Mouse (Mus musculus) thymus, postnatal 0 days (tissue): ENCODE measurements around the gene Smg8. TPM values are rescaled to one million over a fixed set of nuclear protein-coding genes. Genes with fewer than 3 reads are reported as not detected.
"Not testable (repeated sequence)": the region's sequence is repeated elsewhere in the genome, so short reads cannot be mapped to it uniquely, and the experiment has no call there.

Experiments used
- DNase-seq: peaks from one replicate; pipeline ENCODE4 v3.0.0-alpha.2; 2015; ENCODE audit warnings: low spot score
- polyA plus RNA-seq: library from polyadenylated mRNA; unstranded; fragments of >200 nt; fragmentation: Nextera tagmentation; extraction: Ambion mirVana; gene quantifications from 2 replicates; pipeline ENCODE4 v1.2.1, GENCODE M21; 2015

Smg8 gene
- 17.1 and 17.9 TPM in 2 replicates for polyA plus RNA-seq

DNA sequence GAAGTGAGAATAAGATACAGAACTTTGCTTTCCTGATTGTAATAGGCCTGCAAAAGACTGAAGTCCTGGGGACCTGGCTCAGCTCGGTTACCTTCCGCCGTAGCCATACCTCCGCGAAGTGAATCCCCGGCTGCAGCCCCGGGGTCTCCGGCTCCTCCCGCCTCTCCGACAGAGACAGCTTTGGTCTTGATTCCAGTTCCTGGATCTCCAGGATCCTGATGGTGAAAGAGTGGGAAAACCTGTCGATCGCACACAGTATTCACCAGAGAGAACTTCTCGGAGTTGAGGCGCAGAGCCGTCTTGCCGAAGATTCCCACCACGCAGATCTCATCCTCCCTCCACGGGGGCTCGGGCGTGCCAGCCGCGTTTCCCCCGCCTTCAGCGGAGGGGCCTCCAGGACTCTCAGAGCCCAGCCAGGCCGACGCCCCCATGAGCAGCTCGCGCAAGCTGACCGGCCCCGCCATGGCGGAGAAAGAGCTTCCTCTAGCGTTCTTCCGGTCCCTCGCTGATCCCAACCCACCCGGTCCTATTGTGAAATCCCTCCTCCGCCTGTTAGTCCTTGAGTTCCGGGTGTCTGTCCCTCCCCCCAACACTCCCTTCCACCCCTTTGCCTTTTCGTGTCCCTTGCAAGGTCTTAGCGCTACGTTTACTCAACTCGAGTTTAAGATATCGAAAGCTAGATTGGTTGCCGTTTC, at the start of gene Smg8:
Gene Smg8, minus strand, starts transcription at position 485 of the 695 bp plus-strand sequence.
- peak; percentile 83 for DNase-seq

- no peak for DNase-seq
Measured at GRCm38 (mm10) chr11:87136233-87136632, 49.7 kb upstream of the Smg8 start.

GRCm38 (mm10) chr11:87126824-87127816, 40.5 kb upstream of the Smg8 start, which contains the start of gene Trim37:
Gene Trim37 (plus strand): TSS chr11:87127077.
- peak; percentile 92 for DNase-seq

GRCm38 (mm10) chr11:87126281-87126823, 39.8 kb upstream of the Smg8 start:
- no peak for DNase-seq

- DNase-seq, result no peak
Measured at GRCm38 (mm10) chr11:87125562-87125961, 39.0 kb upstream of the Smg8 start.

- DNase-seq, result no peak
Measured at GRCm38 (mm10) chr11:87121864-87122263, 35.3 kb upstream of the Smg8 start.

DNA sequence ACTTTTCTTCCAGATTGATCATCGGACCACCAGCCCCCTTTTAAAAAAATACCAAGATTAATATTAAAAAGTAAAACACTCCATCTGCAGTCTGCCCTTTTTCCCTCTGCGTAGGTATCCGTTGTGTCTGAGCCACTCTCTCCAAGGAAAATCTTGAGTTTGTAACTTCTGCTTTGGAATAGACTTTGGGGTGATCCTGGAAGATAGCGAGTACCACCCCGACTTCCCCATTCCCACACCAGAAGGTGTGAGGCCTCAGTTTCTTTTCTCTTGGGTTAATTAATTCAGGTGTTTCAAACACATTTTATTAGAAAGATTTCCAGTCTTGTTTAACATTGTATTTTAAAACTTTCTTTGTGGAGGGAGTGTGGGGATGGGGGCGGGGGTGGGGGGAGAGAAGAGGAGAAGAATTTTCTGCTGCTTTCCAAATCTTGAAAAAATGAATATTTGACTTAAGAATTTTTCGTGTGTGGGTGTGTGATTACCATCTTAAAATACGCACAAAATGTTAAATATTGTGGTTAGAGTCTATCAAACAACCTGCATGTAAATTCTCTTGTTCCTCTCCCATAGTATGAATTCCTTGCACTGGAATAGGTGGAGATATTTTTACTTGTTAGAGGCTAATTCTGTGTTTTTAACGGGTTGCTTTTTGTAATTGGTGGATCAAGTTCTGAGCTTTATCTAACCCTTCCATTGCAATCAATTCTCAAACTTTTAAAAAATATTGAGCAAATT, 23.8 kb upstream of the Smg8 start:
- DNase-seq, result no peak

GRCm38 (mm10) chr11:87109519-87110171, 23.1 kb upstream of the Smg8 start:
- DNase-seq, result no peak

GRCm38 (mm10) chr11:87108755-87109518, 22.4 kb upstream of the Smg8 start, which contains the start of gene Ska2:
Gene Ska2 (plus strand): TSS chr11:87109234.
- DNase-seq, result peak; percentile 99

GRCm38 (mm10) chr11:87108409-87108754, 21.8 kb upstream of the Smg8 start, which contains the start of gene Prr11:
Gene Prr11 (minus strand): TSS chr11:87108708.
- DNase-seq, result no peak

GRCm38 (mm10) chr11:87087142-87087541, 568 bp upstream of the Smg8 start:
- no peak for DNase-seq

GRCm38 (mm10) chr11:87085461-87085860, 1.1 kb downstream of the Smg8 start:
- no peak for DNase-seq

DNA sequence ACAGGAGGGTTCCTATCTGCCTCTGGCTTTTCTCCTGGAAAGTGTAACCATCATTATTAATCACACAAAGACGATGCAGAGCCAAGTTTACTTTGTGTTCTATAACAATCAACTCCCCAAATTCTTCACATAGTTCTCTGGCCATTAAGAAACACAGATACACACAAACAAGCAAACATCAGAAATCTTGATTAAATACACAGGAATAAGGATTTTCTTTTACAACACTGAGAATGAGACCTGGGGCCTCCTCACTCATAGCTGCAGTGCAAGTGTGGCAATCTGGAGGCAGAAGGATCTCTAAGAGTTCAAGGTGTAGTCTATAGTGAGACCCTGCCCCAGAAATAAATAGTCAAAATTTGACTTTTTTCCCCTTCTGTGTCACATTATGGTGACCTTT, 2.9 kb downstream of the Smg8 start:
- DNase-seq, result no peak

GRCm38 (mm10) chr11:87073866-87074440, 12.6 kb downstream of the Smg8 start, which contains the start of gene Gdpd1:
Gene Gdpd1 (minus strand): TSS chr11:87074062.
- peak; percentile 96 for DNase-seq

- DNase-seq, result peak; percentile 51
Measured at GRCm38 (mm10) chr11:87073343-87073865, 13.2 kb downstream of the Smg8 start.

DNA sequence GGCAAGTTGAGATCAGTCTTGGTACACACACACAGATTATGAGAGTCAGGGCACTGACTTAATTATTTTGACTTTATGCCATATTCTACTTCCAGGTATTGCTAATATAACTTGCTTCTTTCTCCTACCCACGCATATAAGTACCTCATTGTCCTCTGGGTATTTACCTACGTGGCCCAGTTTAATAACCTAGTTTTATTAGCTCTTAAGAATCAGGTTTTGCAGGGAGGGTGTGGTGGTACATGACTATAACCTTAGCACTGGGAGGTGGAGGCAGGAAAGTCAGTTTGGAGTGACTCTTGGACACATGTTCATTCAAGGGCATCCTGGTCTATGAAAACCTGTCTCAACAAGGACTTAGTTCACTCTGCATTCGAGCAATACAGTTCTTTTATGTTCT, 24.5 kb downstream of the Smg8 start:
- no peak for DNase-seq

GRCm38 (mm10) chr11:87060410-87060809, 26.2 kb downstream of the Smg8 start:
- no peak for DNase-seq

DNA sequence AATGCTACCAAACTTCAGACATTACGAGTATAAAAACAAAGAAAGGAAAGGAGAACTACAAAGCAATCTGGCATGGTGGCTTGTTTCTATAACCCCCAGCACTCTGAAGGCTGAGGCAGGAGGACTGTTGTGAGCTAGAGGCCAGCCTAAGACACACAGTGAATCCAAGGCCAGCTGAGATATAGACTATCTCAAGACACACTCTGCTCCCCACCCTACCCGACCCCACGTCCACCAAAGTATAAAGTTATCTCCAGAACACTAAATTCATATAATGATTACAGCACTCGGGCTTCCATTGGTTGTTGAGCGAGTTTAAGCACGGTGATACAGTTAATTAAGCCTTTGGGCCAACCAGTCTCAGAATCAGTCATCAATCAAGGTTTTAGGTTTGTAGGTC, 30.3 kb downstream of the Smg8 start:
- no peak for DNase-seq

- DNase-seq, result not testable (repeated sequence)
Measured at GRCm38 (mm10) chr11:87048900-87049299, 37.7 kb downstream of the Smg8 start.
